Mouse (Mus musculus): ENCODE measurements around the gene Ccdc47. TPM values are rescaled to one million over a fixed set of nuclear protein-coding genes. Genes with fewer than 3 reads are reported as not detected.

Gene Ccdc47
- total RNA-seq, 1 experiment: 82.3 TPM

- no peak overlapping the region for H3K27ac ChIP-seq (ENCODE audit: insufficient read depth, low read depth, low read length, poor library complexity, severe bottlenecking)
- DNase-seq (ENCODE audit: low read depth, low spot score): no peak
- H3K4me1 ChIP-seq (ENCODE audit: control insufficient read depth in 2 of 2, insufficient read depth in 2 of 2, low read length in 2 of 2, poor library complexity in 1 of 2): peaks cover 0 to 7% of the 10 kb centered on the region in 2 experiments; a peak in 2 of 4 replicates
- no peak overlapping the region for H3K9ac ChIP-seq (ENCODE audit: insufficient read depth, low read depth, low read length, poor library complexity, severe bottlenecking)
- H3K36me3 ChIP-seq (ENCODE audit: control insufficient read depth, insufficient read depth, low read length, poor library complexity, severe bottlenecking): peaks cover 61% of the 10 kb centered on the region
- TF ChIP-seq CHD2 (IDR thresholded peaks at IDR 0.05; ENCODE audit: low read depth, low read length) (no peak), ZC3H11A (IDR thresholded peaks at IDR 0.05; ENCODE audit: borderline replicate concordance, low read depth, low read length) (no peak), MAFK (IDR thresholded peaks at IDR 0.05; ENCODE audit: insufficient read depth, low read depth, low read length) (no peak), ZNF384 (IDR thresholded peaks at IDR 0.05; ENCODE audit: low read depth, low read length) (no peak), HCFC1 (IDR thresholded peaks at IDR 0.05; ENCODE audit: borderline replicate concordance, insufficient read depth, low read length) (no peak)
- no peak overlapping the region for H3K4me3 ChIP-seq (ENCODE audit: insufficient read depth in 1 of 2, low read depth in 1 of 2, low read length in 2 of 2, poor library complexity in 1 of 2, severe bottlenecking in 1 of 2)
- no peaks in the 10 kb centered on the region for H3K9me3 ChIP-seq (ENCODE audit: control insufficient read depth, insufficient read depth, low read depth, low read length)
- in situ Hi-C loops (cut with MboI; ENCODE audit: low sequenced_read_pairs in 2 of 2, unreplicated experiment in 2 of 2): no loop called here
These were observed 44.8 kb upstream of the Ccdc47 start for GRCm38 (mm10) chr11:106260826-106261450.

DNA sequence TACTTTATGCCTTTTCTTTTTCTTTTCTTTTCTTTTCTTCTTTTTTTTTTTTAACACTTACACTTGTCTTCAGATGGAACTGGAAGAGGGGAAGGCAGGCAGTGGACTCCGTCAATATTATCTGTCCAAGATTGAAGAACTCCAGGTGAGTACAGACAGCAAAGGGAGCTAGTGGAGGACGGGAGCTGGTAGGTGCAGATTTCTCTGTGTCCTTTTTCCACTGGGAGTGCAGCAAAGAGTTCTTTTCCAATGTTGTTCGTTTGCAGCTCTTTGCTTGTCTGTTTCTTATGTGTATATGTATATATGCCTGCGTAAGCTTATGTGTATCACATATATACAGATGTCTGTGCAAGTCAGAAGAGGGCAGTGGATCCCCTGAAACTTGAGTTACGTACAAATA is 40.6 kb upstream of the Ccdc47 start:
- no peak for DNase-seq (ENCODE audit: low read depth, low spot score)
- in situ Hi-C loops (cut with MboI; ENCODE audit: low sequenced_read_pairs in 2 of 2, unreplicated experiment in 2 of 2): no loop called here
- H3K4me3 ChIP-seq (ENCODE audit: insufficient read depth in 1 of 2, low read depth in 1 of 2, low read length in 2 of 2, poor library complexity in 1 of 2, severe bottlenecking in 1 of 2): peak overlapping the region; percentile 96 to 100
- H3K9ac ChIP-seq (ENCODE audit: insufficient read depth, low read depth, low read length, poor library complexity, severe bottlenecking): peak overlapping the region; percentile 100; the same call in 1 of the 2 replicates
- TF ChIP-seq ZC3H11A (IDR thresholded peaks at IDR 0.05; ENCODE audit: borderline replicate concordance, low read depth, low read length) (no peak), CHD2 (IDR thresholded peaks at IDR 0.05; ENCODE audit: low read depth, low read length) (no peak), ZNF384 (IDR thresholded peaks at IDR 0.05; ENCODE audit: low read depth, low read length) (no peak), HCFC1 (IDR thresholded peaks at IDR 0.05; ENCODE audit: borderline replicate concordance, insufficient read depth, low read length) (no peak), MAFK (IDR thresholded peaks at IDR 0.05; ENCODE audit: insufficient read depth, low read depth, low read length) (no peak)
- H3K4me1 ChIP-seq (ENCODE audit: control insufficient read depth in 2 of 2, insufficient read depth in 2 of 2, low read length in 2 of 2, poor library complexity in 1 of 2): peaks cover 4 to 10% of the 10 kb centered on the region in 2 experiments; a peak in 3 of 4 replicates
- H3K27ac ChIP-seq (ENCODE audit: insufficient read depth, low read depth, low read length, poor library complexity, severe bottlenecking): no peak overlapping the region
- no peaks in the 10 kb centered on the region for H3K9me3 ChIP-seq (ENCODE audit: control insufficient read depth, insufficient read depth, low read depth, low read length)
- H3K36me3 ChIP-seq (ENCODE audit: control insufficient read depth, insufficient read depth, low read length, poor library complexity, severe bottlenecking): peaks cover 50% of the 10 kb centered on the region

DNA sequence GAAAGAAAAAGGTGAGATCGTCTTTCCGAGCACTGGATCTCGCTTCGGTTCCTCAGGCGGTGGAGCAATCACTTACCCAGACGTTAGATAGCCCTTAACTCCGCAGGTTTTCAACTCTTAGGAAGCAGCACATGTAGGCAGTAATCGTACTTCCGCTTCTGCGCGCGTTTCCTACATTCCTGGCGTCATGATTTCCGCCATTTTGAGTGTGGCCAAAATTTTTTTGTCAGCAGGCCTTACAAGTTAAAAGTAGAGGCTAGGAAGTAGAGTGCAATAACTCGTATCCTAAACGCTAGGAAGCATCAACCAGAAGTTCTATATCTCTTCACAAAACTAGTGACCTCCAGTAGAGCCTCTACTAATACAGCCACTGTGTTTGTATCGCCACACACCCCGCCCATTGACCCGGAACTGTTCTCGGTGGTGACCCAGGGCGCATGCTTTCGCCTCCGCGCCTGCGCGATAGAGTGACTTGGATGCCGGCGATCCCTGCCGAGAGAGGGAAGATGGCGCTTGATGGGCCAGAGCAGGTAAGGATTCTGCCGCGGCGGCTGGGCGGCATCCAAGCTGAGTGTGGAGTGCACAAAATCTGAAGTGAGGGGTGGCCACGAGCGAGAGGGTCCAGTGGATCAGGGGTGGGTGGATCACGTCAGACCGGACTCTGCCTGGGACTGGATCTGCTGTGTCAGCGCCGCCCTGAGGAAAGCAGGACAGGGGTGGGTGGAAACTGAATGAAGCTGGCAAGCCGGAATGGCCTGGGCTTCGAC is 39.7 kb upstream of the Ccdc47 start, which contains the start of the genes Ftsj3 and Psmc5:
TSS of gene Ftsj3 (minus strand) at position 395 of the 767 bp plus-strand sequence.
TSS of gene Psmc5 (plus strand) at position 470 of the 767 bp plus-strand sequence.
- peak; percentile 90 for TF ChIP-seq MAFK (IDR thresholded peaks at IDR 0.05; ENCODE audit: insufficient read depth, low read depth, low read length)
- peak; percentile 82 for TF ChIP-seq CHD2 (IDR thresholded peaks at IDR 0.05; ENCODE audit: low read depth, low read length)
- TF ChIP-seq HCFC1 (IDR thresholded peaks at IDR 0.05; ENCODE audit: borderline replicate concordance, insufficient read depth, low read length): peak; percentile 90
- no peak for TF ChIP-seq ZNF384 (IDR thresholded peaks at IDR 0.05; ENCODE audit: low read depth, low read length)
- DNase-seq (ENCODE audit: low read depth, low spot score): peak; percentile 93
- H3K9ac ChIP-seq (ENCODE audit: insufficient read depth, low read depth, low read length, poor library complexity, severe bottlenecking): peak within 1 kb of the TSS; percentile 100
- H3K4me3 ChIP-seq (ENCODE audit: insufficient read depth in 1 of 2, low read depth in 1 of 2, low read length in 2 of 2, poor library complexity in 1 of 2, severe bottlenecking in 1 of 2): peak within 1 kb of the TSS; percentile 96 to 100
- peak within 1 kb of the TSS; percentile 96 for H3K27ac ChIP-seq (ENCODE audit: insufficient read depth, low read depth, low read length, poor library complexity, severe bottlenecking)
- H3K36me3 ChIP-seq (ENCODE audit: control insufficient read depth, insufficient read depth, low read length, poor library complexity, severe bottlenecking): peaks cover 44% of the 10 kb centered on the region
- in situ Hi-C loops (cut with MboI; ENCODE audit: low sequenced_read_pairs in 2 of 2, unreplicated experiment in 2 of 2): no loop called here
- H3K4me1 ChIP-seq (ENCODE audit: control insufficient read depth in 2 of 2, insufficient read depth in 2 of 2, low read length in 2 of 2, poor library complexity in 1 of 2): peaks cover 4 to 10% of the 10 kb centered on the region in 2 experiments; a peak in 3 of 4 replicates
- H3K9me3 ChIP-seq (ENCODE audit: control insufficient read depth, insufficient read depth, low read depth, low read length): no peaks in the 10 kb centered on the region

DNA sequence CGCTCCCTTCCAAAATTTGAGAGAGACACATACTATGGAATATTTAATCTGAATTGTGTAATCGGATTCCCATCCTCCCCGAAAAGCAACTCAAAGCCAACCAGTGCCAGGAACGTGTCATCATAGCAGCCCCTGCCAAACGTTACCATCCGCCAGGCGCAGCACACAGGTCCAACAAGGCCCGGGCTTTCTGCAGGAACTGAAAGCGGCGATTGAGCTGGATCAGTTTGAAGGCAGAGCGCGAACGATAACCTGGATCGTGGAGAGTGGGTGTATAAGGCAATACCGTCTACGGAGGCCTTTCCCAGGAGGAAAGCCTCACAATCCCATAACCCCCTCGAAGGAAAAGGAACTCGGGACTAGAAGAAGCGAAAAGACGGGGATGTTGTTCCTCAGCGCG is 39.0 kb upstream of the Ccdc47 start:
- Histone ChIP-seq H3K4me1 (ENCODE audit: control insufficient read depth in 2 of 2, insufficient read depth in 2 of 2, low read length in 2 of 2, poor library complexity in 1 of 2) (peaks cover 4 to 10% of the 10 kb centered on the region in 2 experiments; a peak in 3 of 4 replicates), H3K9me3 (ENCODE audit: control insufficient read depth, insufficient read depth, low read depth, low read length) (no peaks in the 10 kb centered on the region), H3K9ac (ENCODE audit: insufficient read depth, low read depth, low read length, poor library complexity, severe bottlenecking) (peak overlapping the region; percentile 100), H3K36me3 (ENCODE audit: control insufficient read depth, insufficient read depth, low read length, poor library complexity, severe bottlenecking) (peaks cover 51% of the 10 kb centered on the region), H3K4me3 (ENCODE audit: insufficient read depth in 1 of 2, low read depth in 1 of 2, low read length in 2 of 2, poor library complexity in 1 of 2, severe bottlenecking in 1 of 2) (peak overlapping the region; percentile 96 to 100), H3K27ac (ENCODE audit: insufficient read depth, low read depth, low read length, poor library complexity, severe bottlenecking) (peak overlapping the region; percentile 76)
- no peak for DNase-seq (ENCODE audit: low read depth, low spot score)
- in situ Hi-C loops (cut with MboI; ENCODE audit: low sequenced_read_pairs in 2 of 2, unreplicated experiment in 2 of 2): no loop called here
- TF ChIP-seq ZC3H11A (IDR thresholded peaks at IDR 0.05; ENCODE audit: borderline replicate concordance, low read depth, low read length): no peak
- no peak for TF ChIP-seq HCFC1 (IDR thresholded peaks at IDR 0.05; ENCODE audit: borderline replicate concordance, insufficient read depth, low read length)
- no peak for TF ChIP-seq CHD2 (IDR thresholded peaks at IDR 0.05; ENCODE audit: low read depth, low read length)
- no peak for TF ChIP-seq ZNF384 (IDR thresholded peaks at IDR 0.05; ENCODE audit: low read depth, low read length)
- no peak for TF ChIP-seq MAFK (IDR thresholded peaks at IDR 0.05; ENCODE audit: insufficient read depth, low read depth, low read length)

Data from ES-E14 (cell line).